Mouse (Mus musculus) bone marrow macrophage, adult 2 months (primary cell): ENCODE results near the gene Spint4.

ENCODE experiments used
- CTCF ChIP-seq: IDR thresholded peaks from 2 replicates; pipeline ENCODE4 v1.5.1; 2012; ENCODE audit warnings: low read depth, mild to moderate bottlenecking, low read length, moderate library complexity
- POLR2A ChIP-seq: IDR thresholded peaks from 2 replicates; pipeline ENCODE4 v1.6.1; 2012; ENCODE audit warnings: mild to moderate bottlenecking, low read depth, low read length, borderline replicate concordance

GRCm38 (mm10) chr2:164734839-164735238 lies 36.5 kb downstream of the Spint4 start:
- TF ChIP-seq CTCF, result no peak
- TF ChIP-seq POLR2A, result no peak
